Mouse (Mus musculus) myocyte (in vitro differentiated cells): ENCODE measurements around the gene Zfhx3.

Experiments used
- CEBPB ChIP-seq: IDR thresholded peaks from 2 replicates; pipeline ENCODE4 v1.6.1; 2011; ENCODE audit warnings: mild to moderate bottlenecking, moderate library complexity; ENCODE audit not compliant: poor library complexity, insufficient read depth, severe bottlenecking
- E2F4 ChIP-seq: IDR thresholded peaks from one replicate; pipeline ENCODE4 v1.6.1; 2011; ENCODE audit warnings: mild to moderate bottlenecking, control low read depth, moderate library complexity; ENCODE audit not compliant: insufficient read depth
- MAX ChIP-seq: IDR thresholded peaks from one replicate; pipeline ENCODE4 v1.6.1; 2011; ENCODE audit warnings: low read depth, mild to moderate bottlenecking, control low read depth
- POLR2A ChIP-seq: IDR thresholded peaks from one replicate; pipeline ENCODE4 v1.6.1; 2011; ENCODE audit warnings: low read depth, mild to moderate bottlenecking, control low read depth, moderate library complexity; ENCODE audit not compliant: insufficient read length
- REST ChIP-seq: IDR thresholded peaks from one replicate; pipeline ENCODE4 v1.6.1; 2011; ENCODE audit warnings: mild to moderate bottlenecking, control low read depth, moderate library complexity; ENCODE audit not compliant: insufficient read depth, insufficient read length
- SRF ChIP-seq: IDR thresholded peaks from one replicate; pipeline ENCODE4 v1.6.1; 2011; ENCODE audit warnings: low read depth; ENCODE audit not compliant: control insufficient read depth, insufficient read length
- TCF12 ChIP-seq: IDR thresholded peaks from one replicate; pipeline ENCODE4 v1.6.1; 2011; ENCODE audit warnings: mild to moderate bottlenecking, control low read depth; ENCODE audit not compliant: poor library complexity, insufficient read depth, severe bottlenecking
- USF1 ChIP-seq: IDR thresholded peaks from one replicate; pipeline ENCODE4 v1.6.1; 2011; ENCODE audit warnings: low read depth, mild to moderate bottlenecking, control low read depth, moderate library complexity

GRCm38 (mm10) chr8:107940181-107940580 lies 2.3 kb upstream of the Zfhx3 start:
- TF ChIP-seq REST (no peak), USF1 (no peak), MAX (no peak), POLR2A (no peak), SRF (no peak), TCF12 (no peak), E2F4 (no peak), CEBPB (no peak)
